Mouse (Mus musculus): ENCODE data around the gene Hoxa4.

Hoxa4 gene

GRCm38 (mm10) chr6:52163366-52164031 is 28.1 kb downstream of the Hoxa4 start:
- DNase-seq = no peak

- no peak for DNase-seq
Measured at GRCm38 (mm10) chr6:52162611-52163365, 28.8 kb downstream of the Hoxa4 start.

GRCm38 (mm10) chr6:52162093-52162380 is 29.5 kb downstream of the Hoxa4 start:
- no peak for DNase-seq

- DNase-seq = no peak
Measured at GRCm38 (mm10) chr6:52161336-52162092, 30.0 kb downstream of the Hoxa4 start.

- DNase-seq = no peak
Measured at GRCm38 (mm10) chr6:52160511-52161335, 30.8 kb downstream of the Hoxa4 start.

GRCm38 (mm10) chr6:52159979-52160378 is 31.6 kb downstream of the Hoxa4 start:
- DNase-seq = no peak

GRCm38 (mm10) chr6:52159164-52159761 is 32.3 kb downstream of the Hoxa4 start:
- no peak for DNase-seq

GRCm38 (mm10) chr6:52158276-52159051 is 33.1 kb downstream of the Hoxa4 start, which contains the start of gene Hoxa1:
TSS of gene Hoxa1 (minus strand) at chr6:52158317.
- no peak for DNase-seq

GRCm38 (mm10) chr6:52157466-52158275 is 33.9 kb downstream of the Hoxa4 start:
- DNase-seq = no peak

- DNase-seq = no peak
Measured at GRCm38 (mm10) chr6:52156551-52157200, 34.9 kb downstream of the Hoxa4 start.

GRCm38 (mm10) chr6:52155471-52155870 is 36.1 kb downstream of the Hoxa4 start:
- no peak for DNase-seq

GRCm38 (mm10) chr6:52154044-52154443 is 37.5 kb downstream of the Hoxa4 start:
- no peak for DNase-seq

- no peak for DNase-seq
Measured at GRCm38 (mm10) chr6:52153270-52153669, 38.3 kb downstream of the Hoxa4 start.

GRCm38 (mm10) chr6:52152226-52153193 is 39.0 kb downstream of the Hoxa4 start:
- no peak for DNase-seq

GRCm38 (mm10) chr6:52151571-52151970 is 40.0 kb downstream of the Hoxa4 start:
- DNase-seq = no peak

GRCm38 (mm10) chr6:52150401-52150966 is 41.1 kb downstream of the Hoxa4 start:
- DNase-seq = no peak
